Mouse (Mus musculus) midbrain, embryonic 13.5 days (tissue): Measurements from ENCODE around the gene Hist1h4j. TPM values are rescaled to one million over a fixed set of nuclear protein-coding genes. Genes with fewer than 3 reads are reported as not detected.
"Not testable (repeated sequence)": the region's sequence is repeated elsewhere in the genome, so short reads cannot be mapped to it uniquely, and the experiment has no call there.

ENCODE experiments used
- ATAC-seq: fragments of 200-750 bp; cut with Nextera tagmentation; 2 replicates; pipeline ENCODE4 v1.8.0; 2017; ENCODE audit warnings: mild to moderate bottlenecking, moderate TSS enrichment, moderate library complexity
- H3K27ac ChIP-seq: fragments of 300-500 bp; sonication (generic); 2 replicates; pipeline ENCODE4 v1.5.1; 2015; ENCODE audit warnings: inconsistent platforms, mild to moderate bottlenecking, moderate library complexity
- H3K27me3 ChIP-seq: fragments of 300-500 bp; sonication (generic); 2 replicates; pipeline ENCODE4 v1.6.1; 2015; ENCODE audit warnings: mild to moderate bottlenecking, inconsistent platforms
- H3K36me3 ChIP-seq: fragments of 300-500 bp; sonication (generic); 2 replicates; pipeline ENCODE4 v1.6.1; 2015; ENCODE audit warnings: mild to moderate bottlenecking, inconsistent platforms
- H3K4me1 ChIP-seq: fragments of 300-500 bp; sonication (generic); replicated peaks from 2 replicates; pipeline ENCODE4 v1.6.1; 2015; ENCODE audit warnings: inconsistent platforms
- H3K4me2 ChIP-seq: fragments of 300-500 bp; sonication (generic); replicated peaks from 2 replicates; pipeline ENCODE4 v1.6.1; 2015; ENCODE audit warnings: moderate library complexity, mild to moderate bottlenecking, inconsistent platforms
- H3K4me3 ChIP-seq: fragments of 300-500 bp; sonication (generic); replicated peaks from 2 replicates; pipeline ENCODE4 v1.5.1; 2015; ENCODE audit warnings: mild to moderate bottlenecking, inconsistent platforms
- H3K9ac ChIP-seq: fragments of 300-500 bp; sonication (generic); replicated peaks from 2 replicates; pipeline ENCODE4 v1.6.1; 2015; ENCODE audit warnings: mild to moderate bottlenecking, inconsistent platforms
- H3K9me3 ChIP-seq: fragments of 300-500 bp; sonication (generic); 2 replicates; pipeline ENCODE4 v1.6.1; 2016; ENCODE audit warnings: mild to moderate bottlenecking, inconsistent platforms
- WGBS: fragments of 180-500 bp; shearing (Covaris S2); methylation state at CpG from one replicate; pipeline ENCODE4 v1.1.7; 2015; 5-methylcytosine and 5-hydroxymethylcytosine counted together
- polyA plus RNA-seq: library from polyadenylated mRNA; unstranded; fragments of >200 nt; fragmentation: Nextera tagmentation; extraction: Ambion mirVana; gene quantifications from 2 replicates; pipeline ENCODE4 v1.2.1, GENCODE M21; 2015

Gene Hist1h4j
- polyA plus RNA-seq, 1 experiment from 2014 or later, result 0.82 TPM

DNA sequence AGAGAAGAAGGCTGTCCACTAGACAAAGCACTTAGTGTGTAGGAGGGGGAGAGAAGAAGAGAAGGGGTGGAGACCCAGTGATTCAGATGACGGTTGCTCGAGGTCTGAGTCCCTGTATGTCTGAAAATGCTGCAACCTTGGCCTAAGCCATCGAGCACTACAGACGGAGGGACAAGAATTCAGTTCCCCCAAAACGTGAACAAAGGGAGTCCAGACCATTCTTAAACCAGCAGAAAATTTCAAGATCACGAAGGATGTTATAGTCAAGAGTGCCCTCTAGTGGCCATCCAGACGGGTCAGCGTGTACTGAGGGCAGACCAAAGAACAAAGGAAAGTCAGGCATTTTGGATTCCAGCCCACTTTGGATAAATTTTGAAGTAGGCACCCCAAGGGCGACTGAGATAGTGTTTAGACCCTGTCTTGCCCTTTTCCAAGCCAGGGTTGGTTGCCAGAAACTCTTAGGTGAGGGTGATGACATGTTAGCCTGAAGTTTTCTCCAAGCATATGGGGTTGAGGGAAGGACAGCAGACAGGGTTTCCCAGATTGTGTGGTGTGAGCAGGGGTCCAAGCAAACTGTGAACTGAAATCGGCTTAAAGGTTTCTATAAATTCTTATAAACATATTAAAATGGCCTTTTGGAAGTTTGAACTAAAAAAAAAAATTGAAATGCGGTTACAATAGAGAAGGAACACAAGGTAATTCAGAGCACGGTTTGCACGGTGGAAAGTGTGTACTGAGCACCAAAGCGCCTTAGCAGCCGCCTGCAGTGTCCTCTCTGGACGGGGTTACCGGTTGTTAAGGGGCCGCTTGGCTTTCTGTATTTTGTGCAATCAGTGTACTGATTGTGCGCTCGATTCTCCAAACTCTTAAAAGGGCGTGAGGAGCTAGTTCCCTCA is 606 bp upstream of the Hist1h4j start:
- WGBS, result under 1% methylated on average over 21 of the region's 21 CpGs
- Histone ChIP-seq H3K4me2 (peak overlapping the region; percentile 57), H3K4me3 (peak overlapping the region; percentile 53), H3K9ac (peak overlapping the region; percentile 73), H3K27ac (peak overlapping the region; percentile 98), H3K4me1 (peaks cover 19% of the 10 kb centered on the region), H3K9me3 (no peaks in the 10 kb centered on the region), H3K36me3 (no peaks in the 10 kb centered on the region), H3K27me3 (no peaks in the 10 kb centered on the region)
- peak; percentile 82 for ATAC-seq

GRCm38 (mm10) chr13:21745006-21745405 is 10.1 kb downstream of the Hist1h4j start:
- Histone ChIP-seq H3K36me3 (no peaks in the 10 kb centered on the region), H3K9ac (no peak overlapping the region), H3K27ac (no peak overlapping the region), H3K27me3 (no peaks in the 10 kb centered on the region), H3K4me3 (no peak overlapping the region), H3K9me3 (no peaks in the 10 kb centered on the region), H3K4me1 (peaks cover 22% of the 10 kb centered on the region), H3K4me2 (no peak overlapping the region)
- 94% methylated on average over 1 of the region's 1 CpGs for WGBS
- no peak for ATAC-seq

DNA sequence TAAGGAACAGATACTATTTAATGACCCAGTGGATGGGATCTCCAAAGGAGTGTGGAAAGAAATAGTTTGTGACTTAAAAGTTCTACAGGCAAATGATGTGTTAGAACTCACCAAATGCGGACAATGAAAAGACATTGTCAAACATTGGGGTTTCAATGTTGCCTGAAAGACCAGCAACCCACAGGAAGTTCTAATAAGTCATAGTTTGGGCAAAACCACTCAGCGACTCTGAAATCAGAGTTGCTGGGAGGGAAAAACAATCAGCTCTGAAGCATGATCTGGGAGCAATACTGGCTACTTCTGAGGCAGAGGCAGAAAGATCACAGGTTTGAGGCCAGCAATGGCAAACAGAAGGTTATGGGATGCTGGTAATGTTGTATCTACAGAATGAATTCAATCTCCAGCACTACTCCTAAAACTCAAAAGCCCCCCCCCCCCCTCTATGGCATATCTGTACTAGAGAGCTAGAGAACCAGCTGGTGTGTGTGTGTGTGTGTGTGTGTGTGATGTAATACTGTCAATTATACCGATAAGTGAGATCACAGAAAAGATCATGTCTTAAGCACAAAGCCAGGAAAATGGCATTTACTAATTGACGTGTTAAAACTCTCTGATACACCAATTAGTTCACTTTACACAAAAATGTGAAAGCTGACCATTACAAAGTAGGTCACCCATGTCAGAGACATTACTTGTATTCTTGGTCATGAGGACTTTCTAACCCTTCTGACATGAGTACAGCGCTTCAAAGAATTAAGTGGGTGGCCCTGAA is 14.7 kb downstream of the Hist1h4j start:
- no peaks in the 10 kb centered on the region for H3K9me3 ChIP-seq
- H3K4me1 ChIP-seq, result peaks cover 37% of the 10 kb centered on the region
- H3K4me3 ChIP-seq, result peak overlapping the region; percentile 61
- H3K4me2 ChIP-seq, result peak overlapping the region; percentile 81
- H3K9ac ChIP-seq, result peak overlapping the region; percentile 79
- no peaks in the 10 kb centered on the region for H3K36me3 ChIP-seq
- H3K27ac ChIP-seq, result peak overlapping the region; percentile 91
- ATAC-seq, result no peak
- 5% methylated on average over 5 of the region's 5 CpGs for WGBS
- H3K27me3 ChIP-seq, result no peaks in the 10 kb centered on the region

GRCm38 (mm10) chr13:21750159-21751017 is 15.5 kb downstream of the Hist1h4j start, which contains the start of gene Hist1h4k:
TSS of gene Hist1h4k (minus strand) at chr13:21750505.
- H3K27me3 ChIP-seq, H3K36me3 ChIP-seq, H3K9me3 ChIP-seq: not testable (repeated sequence)
- under 1% methylated on average over 41 of the region's 56 CpGs for WGBS
- peak; percentile 85 for ATAC-seq
- peak within 1 kb of the TSS; percentile 79 for H3K9ac ChIP-seq
- H3K4me2 ChIP-seq, result peak within 1 kb of the TSS; percentile 81
- peak within 1 kb of the TSS; percentile 91 for H3K27ac ChIP-seq
- peaks cover 41% of the 10 kb centered on the region for H3K4me1 ChIP-seq
- peak within 1 kb of the TSS; percentile 61 for H3K4me3 ChIP-seq

DNA sequence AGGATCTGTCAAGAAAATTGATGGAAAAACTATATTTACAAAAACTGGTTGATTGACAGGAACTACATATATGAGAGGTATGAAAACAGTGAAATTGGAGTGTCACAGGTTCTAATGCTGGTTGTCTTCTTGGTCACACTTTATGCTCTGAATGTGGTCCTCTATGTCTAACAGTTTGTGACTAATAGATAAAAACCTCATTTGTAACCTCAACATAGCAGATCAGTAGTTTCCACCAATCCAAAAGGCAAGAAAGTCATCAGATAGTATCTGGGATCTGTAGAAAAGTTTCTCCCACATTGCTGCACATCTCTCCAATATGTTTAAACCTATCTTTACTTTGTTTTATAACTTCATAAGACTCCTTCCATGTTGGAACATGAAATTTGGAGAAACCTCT is 16.6 kb downstream of the Hist1h4j start:
- no peak overlapping the region; the same call in 1 of the 2 replicates for H3K27ac ChIP-seq
- H3K9me3 ChIP-seq, result no peaks in the 10 kb centered on the region
- no peak overlapping the region for H3K4me3 ChIP-seq
- no peak overlapping the region for H3K9ac ChIP-seq
- H3K4me2 ChIP-seq, result no peak overlapping the region
- peaks cover 45% of the 10 kb centered on the region for H3K4me1 ChIP-seq
- no peaks in the 10 kb centered on the region for H3K36me3 ChIP-seq
- ATAC-seq, result no peak
- no peaks in the 10 kb centered on the region for H3K27me3 ChIP-seq

- Histone ChIP-seq H3K9ac (no peak overlapping the region), H3K9me3 (no peaks in the 10 kb centered on the region), H3K4me2 (no peak overlapping the region), H3K27me3 (no peaks in the 10 kb centered on the region), H3K36me3 (no peaks in the 10 kb centered on the region), H3K4me1 (peaks cover 45% of the 10 kb centered on the region), H3K27ac (peak overlapping the region; percentile 40; the same call in 1 of the 2 replicates), H3K4me3 (no peak overlapping the region)
- no peak for ATAC-seq
- WGBS, result 77% methylated on average over 3 of the region's 3 CpGs
These were observed 17.0 kb downstream of the Hist1h4j start for GRCm38 (mm10) chr13:21751827-21752226.

DNA sequence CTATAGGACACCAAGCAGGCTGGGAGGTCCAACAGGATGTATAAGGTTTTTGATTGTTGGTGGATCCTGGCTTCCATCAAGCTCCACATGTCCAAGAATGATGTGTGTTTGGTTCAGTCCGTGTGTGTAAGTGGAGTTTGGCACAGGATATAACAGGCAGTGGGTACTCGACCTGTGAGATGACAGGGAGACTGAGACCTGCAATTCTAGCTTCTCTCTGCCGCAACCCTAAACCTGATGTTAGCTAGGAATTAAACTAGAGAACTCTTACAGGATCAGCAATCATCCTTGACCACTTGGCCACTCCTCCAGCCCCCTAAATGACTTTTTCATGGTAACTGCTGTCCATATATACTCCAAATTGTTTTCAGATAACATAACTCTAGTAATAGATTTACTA is 17.5 kb downstream of the Hist1h4j start:
- Histone ChIP-seq H3K4me2 (peak overlapping the region; percentile 76), H3K4me3 (no peak overlapping the region), H3K9ac (0 out of 2 replicates have a peak overlapping the region, but pooled peaks have one; percentile 28), H3K36me3 (no peaks in the 10 kb centered on the region), H3K4me1 (peaks cover 41% of the 10 kb centered on the region), H3K27me3 (no peaks in the 10 kb centered on the region), H3K9me3 (no peaks in the 10 kb centered on the region), H3K27ac (peak overlapping the region; percentile 40)
- 52% methylated on average over 3 of the region's 3 CpGs for WGBS
- no peak for ATAC-seq

- WGBS, result 2% methylated on average over 10 of the region's 10 CpGs
- Histone ChIP-seq H3K9ac (peak overlapping the region; percentile 68), H3K9me3 (no peaks in the 10 kb centered on the region), H3K27ac (peak overlapping the region; percentile 95), H3K4me2 (peak overlapping the region; percentile 76), H3K4me3 (peak overlapping the region; percentile 43), H3K36me3 (no peaks in the 10 kb centered on the region), H3K27me3 (no peaks in the 10 kb centered on the region), H3K4me1 (peaks cover 37% of the 10 kb centered on the region)
- ATAC-seq, result no peak
These were observed 18.2 kb downstream of the Hist1h4j start for GRCm38 (mm10) chr13:21753051-21753523.

DNA sequence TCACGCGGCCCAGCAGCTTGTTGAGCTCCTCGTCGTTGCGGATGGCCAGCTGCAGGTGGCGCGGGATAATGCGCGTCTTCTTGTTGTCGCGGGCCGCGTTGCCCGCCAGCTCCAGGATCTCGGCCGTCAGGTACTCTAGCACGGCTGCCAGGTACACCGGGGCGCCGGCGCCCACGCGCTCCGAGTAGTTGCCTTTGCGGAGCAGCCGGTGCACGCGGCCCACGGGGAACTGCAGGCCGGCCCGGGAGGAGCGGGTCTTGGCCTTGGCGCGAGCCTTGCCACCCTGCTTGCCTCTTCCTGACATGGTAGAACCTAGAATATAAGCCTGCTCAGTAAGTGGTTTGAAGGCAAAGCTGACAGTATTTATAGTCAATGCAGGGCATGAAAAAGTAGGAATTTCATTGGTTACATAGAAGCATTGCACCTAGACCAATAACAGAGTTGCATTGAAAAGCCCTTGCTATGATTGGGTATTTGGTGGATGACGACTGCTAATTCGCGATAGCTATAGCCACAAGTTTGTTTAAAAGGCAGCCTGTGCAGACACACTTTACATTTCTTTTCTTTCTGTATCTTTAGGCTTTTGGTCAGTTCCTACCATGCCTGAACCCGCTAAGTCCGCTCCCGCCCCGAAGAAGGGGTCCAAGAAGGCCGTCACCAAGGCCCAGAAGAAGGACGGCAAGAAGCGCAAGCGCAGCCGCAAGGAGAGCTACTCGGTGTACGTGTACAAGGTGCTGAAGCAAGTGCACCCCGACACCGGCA is 18.8 kb downstream of the Hist1h4j start, which contains the start of the genes Hist1h2ak and Hist1h2bn:
Gene Hist1h2ak (minus strand): TSS at position 304 of the 762 bp plus-strand sequence.
Gene Hist1h2bn (plus strand): TSS at position 600 of the 762 bp plus-strand sequence.
- H3K4me1 ChIP-seq, result peaks cover 33% of the 10 kb centered on the region
- ATAC-seq, result peak; percentile 96
- H3K4me2 ChIP-seq, result peak within 1 kb of the TSS; percentile 76
- H3K9me3 ChIP-seq, H3K36me3 ChIP-seq, H3K27me3 ChIP-seq: not testable (repeated sequence)
- peak within 1 kb of the TSS; percentile 95 for H3K27ac ChIP-seq
- H3K9ac ChIP-seq, result peak within 1 kb of the TSS; percentile 68
- H3K4me3 ChIP-seq, result peak within 1 kb of the TSS; percentile 43
- under 1% methylated on average over 46 of the region's 50 CpGs for WGBS

GRCm38 (mm10) chr13:21754294-21755001 is 19.6 kb downstream of the Hist1h4j start:
- H3K4me2 ChIP-seq, result peak overlapping the region; percentile 76
- peak overlapping the region; percentile 43 for H3K4me3 ChIP-seq
- peak; percentile 0; the same call in 1 of the 2 replicates for ATAC-seq
- H3K36me3 ChIP-seq, H3K27me3 ChIP-seq, H3K9me3 ChIP-seq: not testable (repeated sequence)
- under 1% methylated on average over 18 of the region's 26 CpGs for WGBS
- peak overlapping the region; percentile 66 for H3K9ac ChIP-seq
- peak overlapping the region; percentile 95 for H3K27ac ChIP-seq
- H3K4me1 ChIP-seq, result peaks cover 26% of the 10 kb centered on the region
